Mouse (Mus musculus) heart, adult 2 months (tissue): ENCODE results near the gene Ppp2r5d.

Experiments used
- CTCF ChIP-seq: fragments of 200-600 bp; IDR thresholded peaks from 2 replicates; pipeline ENCODE4 v1.8.1; 2022; ENCODE audit warnings: antibody characterized with exemption, mild to moderate bottlenecking, moderate library complexity
- EP300 ChIP-seq: fragments of 200-500 bp; IDR thresholded peaks from 2 replicates; pipeline ENCODE4 v1.6.1; 2011; ENCODE audit warnings: low read depth, low read length, control low read depth; ENCODE audit not compliant: insufficient read depth
- POLR2A ChIP-seq: fragments of 200-500 bp; IDR thresholded peaks from 2 replicates; pipeline ENCODE4 v1.6.1; 2011; ENCODE audit warnings: mild to moderate bottlenecking, low read depth, low read length, control low read depth; ENCODE audit not compliant: insufficient read depth

GRCm38 (mm10) chr17:46736160-46736559 lies 31.2 kb upstream of the Ppp2r5d start:
- TF ChIP-seq EP300 (no peak), POLR2A (no peak), CTCF (peak; percentile 58)
